Mouse (Mus musculus) embryonic fibroblast, embryonic 13.5 days (primary cell): ENCODE results near the gene Gm17651.

Experiments
- CTCF ChIP-seq: IDR thresholded peaks from 2 replicates; pipeline ENCODE4 v1.5.1; 2011; ENCODE audit warnings: mild to moderate bottlenecking, control low read depth, low read length, moderate library complexity, borderline replicate concordance; ENCODE audit not compliant: insufficient read depth
- POLR2A ChIP-seq: IDR thresholded peaks from 2 replicates; pipeline ENCODE4 v1.6.1; 2011; ENCODE audit warnings: low read depth, mild to moderate bottlenecking, control low read depth, low read length, moderate library complexity

GRCm38 (mm10) chr3:97630746-97631145 lies 43.7 kb downstream of the Gm17651 start:
- TF ChIP-seq CTCF (no peak), POLR2A (no peak)
